Mouse (Mus musculus) intestine, embryonic 14.5 days (tissue): Measurements from ENCODE around the gene Cdc42bpa. TPM values are rescaled to one million over a fixed set of nuclear protein-coding genes. Genes with fewer than 3 reads are reported as not detected.

Experiments used
- ATAC-seq: fragments of 200-750 bp; cut with Nextera tagmentation; replicated peaks from 2 replicates; pipeline ENCODE4 v1.8.0; 2017; ENCODE audit warnings: low read depth, moderate number of reproducible peaks, moderate TSS enrichment, moderate library complexity; ENCODE audit not compliant: low FRiP score, low TSS enrichment
- DNase-seq: peaks from one replicate; pipeline ENCODE4 v3.0.0-alpha.2; 2018; ENCODE audit warnings: low spot score
- H3K27ac ChIP-seq: fragments of 300-500 bp; sonication (generic); 2 replicates; pipeline ENCODE4 v1.5.1; 2014; ENCODE audit warnings: low read depth, mild to moderate bottlenecking, control low read depth
- H3K27me3 ChIP-seq: fragments of 300-500 bp; sonication (generic); replicated peaks from 2 replicates; pipeline ENCODE4 v1.6.1; 2014; ENCODE audit warnings: low read length, control low read depth; ENCODE audit not compliant: control insufficient read depth, insufficient read depth
- H3K36me3 ChIP-seq: fragments of 300-500 bp; sonication (generic); 2 replicates; pipeline ENCODE4 v1.6.1; 2014; ENCODE audit warnings: low read length, control low read depth; ENCODE audit not compliant: control insufficient read depth, insufficient read depth
- H3K4me1 ChIP-seq: fragments of 300-500 bp; sonication (generic); replicated peaks from 2 replicates; pipeline ENCODE4 v1.6.1; 2014; ENCODE audit warnings: low read length, control low read depth, mixed read lengths; ENCODE audit not compliant: control insufficient read depth, insufficient read depth
- H3K4me2 ChIP-seq: fragments of 300-500 bp; sonication (generic); 2 replicates; pipeline ENCODE4 v1.6.1; 2014; ENCODE audit warnings: low read length
- H3K4me3 ChIP-seq: fragments of 300-500 bp; sonication (generic); 2 replicates; pipeline ENCODE4 v1.5.1; 2014; ENCODE audit warnings: low read depth, low read length, control low read depth, mixed read lengths
- H3K9ac ChIP-seq: fragments of 300-500 bp; sonication (generic); 2 replicates; pipeline ENCODE4 v1.6.1; 2014; ENCODE audit warnings: mild to moderate bottlenecking, low read length
- H3K9me3 ChIP-seq: fragments of 300-500 bp; sonication (generic); 2 replicates; pipeline ENCODE4 v1.6.1; 2016; ENCODE audit warnings: low read length, control low read depth; ENCODE audit not compliant: control insufficient read depth
- WGBS: fragments of 180-500 bp; shearing (Covaris S2); extraction: QIAGEN DNeasy Blood & Tissue Kit; methylation state at CpG from one replicate; pipeline ENCODE4 v1.1.7; 2014; 5-methylcytosine and 5-hydroxymethylcytosine counted together
- polyA plus RNA-seq: library from polyadenylated mRNA; unstranded; fragments of >200 nt; fragmentation: Nextera tagmentation; extraction: Ambion mirVana; gene quantifications from 2 replicates; pipeline ENCODE4 v1.2.1, GENCODE M21; 2014

Gene Cdc42bpa
- polyA plus RNA-seq, 1 experiment from 2014 or later: 14.1 TPM

DNA sequence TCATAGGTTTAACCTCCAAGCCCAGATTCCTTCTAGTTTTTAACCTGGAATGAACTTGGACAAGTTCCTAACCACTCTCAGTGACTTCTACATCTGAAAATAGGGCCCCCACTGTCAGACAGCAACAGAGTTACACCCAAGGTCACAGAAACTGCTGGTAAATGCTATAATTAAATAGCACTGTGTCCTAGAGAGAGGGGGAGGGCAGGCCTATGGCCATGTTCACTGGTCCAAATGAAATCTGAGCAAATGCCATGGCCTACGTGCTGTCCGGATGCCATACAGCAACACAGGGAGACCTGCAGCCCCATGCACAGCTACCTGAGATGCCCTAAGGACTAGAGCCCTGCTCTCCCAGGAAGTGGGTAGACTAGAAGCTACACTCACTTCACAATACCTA lies 219.6 kb downstream of the Cdc42bpa start:
- 0 out of 2 replicates have a peak, but pooled peaks cover 3% of the 10 kb centered on the region for H3K4me1 ChIP-seq
- 93% methylated on average over 2 of the region's 2 CpGs for WGBS
- no peaks in the 10 kb centered on the region for H3K27me3 ChIP-seq
- ATAC-seq (no peak), DNase-seq (no peak)
- H3K27ac ChIP-seq: no peak overlapping the region
- H3K9ac ChIP-seq: no peak overlapping the region
- no peak overlapping the region for H3K4me2 ChIP-seq
- no peaks in the 10 kb centered on the region for H3K36me3 ChIP-seq
- H3K4me3 ChIP-seq: no peak overlapping the region
- no peaks in the 10 kb centered on the region for H3K9me3 ChIP-seq

DNA sequence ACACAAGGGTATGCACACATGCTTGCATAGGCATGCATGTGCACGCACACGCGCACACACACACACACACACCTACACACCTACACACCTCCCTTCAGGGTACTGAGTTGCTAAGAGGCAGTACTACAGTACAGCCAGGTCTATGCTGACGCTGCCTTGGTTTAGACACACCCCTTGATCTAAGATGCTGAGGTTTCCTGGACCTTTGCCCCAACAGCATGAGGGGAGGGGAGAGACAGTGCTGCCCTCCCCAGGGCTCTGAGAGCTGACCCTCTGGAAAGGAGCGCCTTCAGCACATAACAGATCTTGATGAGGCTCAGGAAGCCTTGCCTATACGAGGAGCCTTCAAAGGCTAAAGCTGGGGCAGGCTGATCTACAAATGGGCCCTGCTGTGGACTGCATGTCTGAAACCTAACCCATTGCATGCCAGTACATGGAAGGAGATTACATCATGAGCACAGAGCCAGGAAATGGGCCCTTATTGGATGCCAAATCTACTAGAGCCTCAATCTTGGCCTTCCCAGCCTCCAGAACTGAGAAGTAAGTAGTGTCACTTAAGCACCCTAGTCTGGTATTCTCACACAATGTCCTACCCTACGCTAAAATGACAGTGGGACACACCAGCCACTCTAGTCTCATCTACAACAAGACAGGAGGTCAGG lies 221.2 kb downstream of the Cdc42bpa start:
- H3K9ac ChIP-seq: no peak overlapping the region
- H3K36me3 ChIP-seq: no peaks in the 10 kb centered on the region
- H3K9me3 ChIP-seq: no peaks in the 10 kb centered on the region
- whole genome bisulfite sequencing: 83% methylated on average over 7 of the region's 7 CpGs
- DNase-seq (no peak), ATAC-seq (no peak)
- H3K27me3 ChIP-seq: no peaks in the 10 kb centered on the region
- H3K27ac ChIP-seq: no peak overlapping the region
- no peak overlapping the region for H3K4me2 ChIP-seq
- no peak overlapping the region for H3K4me3 ChIP-seq
- 0 out of 2 replicates have a peak, but pooled peaks cover 7% of the 10 kb centered on the region for H3K4me1 ChIP-seq

DNA sequence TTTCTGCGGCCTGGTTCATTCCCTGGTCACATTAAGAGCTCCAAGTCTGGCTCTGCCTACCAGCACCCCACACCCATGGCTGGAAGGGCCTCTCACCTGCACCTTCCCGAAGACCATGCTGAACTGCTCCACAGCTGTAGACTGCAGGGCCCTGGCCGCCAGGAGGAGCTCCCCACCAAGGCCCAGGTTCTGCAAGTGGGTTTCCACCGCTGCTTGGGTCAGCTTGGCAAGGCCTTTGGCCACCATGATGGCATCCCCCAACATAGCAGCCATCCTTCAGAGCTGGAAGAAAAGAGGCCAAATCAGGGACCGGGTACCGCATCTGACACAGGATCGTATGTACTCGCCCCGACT lies 221.7 kb downstream of the Cdc42bpa start:
- Histone ChIP-seq H3K4me1 (0 out of 2 replicates have a peak, but pooled peaks cover 7% of the 10 kb centered on the region), H3K4me2 (no peak overlapping the region), H3K9me3 (no peaks in the 10 kb centered on the region), H3K27me3 (no peaks in the 10 kb centered on the region), H3K9ac (no peak overlapping the region), H3K4me3 (no peak overlapping the region), H3K27ac (no peak overlapping the region), H3K36me3 (no peaks in the 10 kb centered on the region)
- no peak for DNase-seq
- 84% methylated on average over 9 of the region's 9 CpGs for WGBS
- no peak for ATAC-seq

DNA sequence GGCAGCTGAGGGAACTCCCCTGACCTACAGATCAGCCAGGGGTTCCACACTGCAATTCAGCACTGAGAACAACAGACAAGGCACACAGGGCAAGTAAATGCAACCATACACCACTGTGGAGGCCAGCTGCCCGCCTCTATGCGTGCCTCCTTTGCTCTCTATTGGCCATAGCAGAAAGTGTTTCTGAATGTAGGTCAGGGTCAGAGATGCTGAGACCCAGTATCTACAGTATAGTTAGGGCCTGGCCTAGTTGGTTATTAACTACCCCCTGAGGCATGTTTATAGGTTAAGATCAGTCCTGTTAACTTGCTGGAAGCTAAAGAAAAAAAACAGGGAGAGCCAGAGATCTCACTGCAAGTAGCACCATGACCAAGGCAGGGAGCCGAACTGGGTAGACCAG lies 222.5 kb downstream of the Cdc42bpa start:
- Histone ChIP-seq H3K9ac (no peak overlapping the region), H3K4me2 (no peak overlapping the region), H3K4me1 (0 out of 2 replicates have a peak, but pooled peaks cover 7% of the 10 kb centered on the region), H3K27me3 (no peaks in the 10 kb centered on the region), H3K9me3 (no peaks in the 10 kb centered on the region), H3K27ac (no peak overlapping the region), H3K4me3 (no peak overlapping the region), H3K36me3 (no peaks in the 10 kb centered on the region)
- ATAC-seq (no peak), DNase-seq (no peak)
- 81% methylated on average over 3 of the region's 3 CpGs for WGBS

DNA sequence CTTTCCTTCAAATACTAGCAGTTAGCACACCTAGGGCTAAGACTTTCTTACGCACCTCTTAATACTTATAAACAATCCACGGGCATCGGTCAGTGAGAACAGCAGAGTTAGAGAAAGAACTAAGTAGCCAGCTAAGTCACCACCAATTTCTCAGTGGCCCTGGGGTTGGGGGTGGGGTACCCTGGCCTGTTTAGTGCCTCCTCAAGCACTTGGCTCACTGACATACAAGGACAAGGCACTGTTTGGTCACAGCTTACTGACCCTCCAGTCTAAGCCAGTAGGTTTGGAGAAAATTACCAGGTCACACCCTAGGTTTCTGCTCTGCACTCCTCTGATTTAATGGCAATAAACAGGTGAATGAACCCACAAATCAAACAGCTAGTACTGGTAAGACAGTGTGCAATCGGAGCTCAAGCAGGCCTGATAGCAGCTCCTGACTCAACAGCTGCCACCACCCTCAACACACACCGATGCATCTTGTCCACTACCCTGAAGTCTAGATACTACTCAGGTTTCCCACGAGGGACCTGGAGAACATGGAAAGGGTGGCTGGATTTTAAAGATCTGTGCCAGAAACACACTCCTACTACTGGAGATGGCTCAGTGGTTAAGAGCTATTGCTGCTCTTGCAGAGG lies 223.4 kb downstream of the Cdc42bpa start:
- Histone ChIP-seq H3K27me3 (no peaks in the 10 kb centered on the region), H3K27ac (no peak overlapping the region), H3K4me2 (no peak overlapping the region), H3K9me3 (no peaks in the 10 kb centered on the region), H3K9ac (no peak overlapping the region), H3K4me3 (no peak overlapping the region), H3K36me3 (no peaks in the 10 kb centered on the region), H3K4me1 (0 out of 2 replicates have a peak, but pooled peaks cover 7% of the 10 kb centered on the region)
- 79% methylated on average over 6 of the region's 6 CpGs for WGBS
- DNase-seq (no peak), ATAC-seq (no peak)

DNA sequence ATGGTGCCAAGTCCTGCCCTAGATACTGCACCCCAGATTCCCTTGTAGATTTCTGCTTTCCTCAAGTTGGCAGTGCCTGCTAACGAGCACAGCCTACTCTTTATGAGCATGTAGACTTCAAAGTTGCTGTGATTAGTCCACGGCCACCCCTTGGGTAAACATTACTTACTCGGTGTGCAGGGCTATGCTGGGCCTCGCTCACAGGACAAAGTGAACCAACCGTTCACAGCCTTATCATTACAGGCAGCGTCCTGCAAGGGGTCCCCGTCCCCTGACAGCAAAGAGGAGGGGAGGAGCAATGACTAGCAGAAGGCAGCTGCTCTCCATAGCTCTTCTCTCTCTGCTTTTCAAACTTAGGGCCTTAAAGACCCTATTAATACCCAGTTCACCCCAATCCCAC lies 224.5 kb downstream of the Cdc42bpa start:
- 49% methylated on average over 7 of the region's 7 CpGs for WGBS
- Histone ChIP-seq H3K27ac (no peak overlapping the region; the same call in 1 of the 2 replicates), H3K27me3 (no peaks in the 10 kb centered on the region), H3K4me1 (0 out of 2 replicates have a peak, but pooled peaks cover 7% of the 10 kb centered on the region), H3K4me2 (no peak overlapping the region), H3K9ac (no peak overlapping the region), H3K9me3 (no peaks in the 10 kb centered on the region), H3K4me3 (no peak overlapping the region), H3K36me3 (no peaks in the 10 kb centered on the region)
- DNase-seq (no peak), ATAC-seq (peak; percentile 81)

DNA sequence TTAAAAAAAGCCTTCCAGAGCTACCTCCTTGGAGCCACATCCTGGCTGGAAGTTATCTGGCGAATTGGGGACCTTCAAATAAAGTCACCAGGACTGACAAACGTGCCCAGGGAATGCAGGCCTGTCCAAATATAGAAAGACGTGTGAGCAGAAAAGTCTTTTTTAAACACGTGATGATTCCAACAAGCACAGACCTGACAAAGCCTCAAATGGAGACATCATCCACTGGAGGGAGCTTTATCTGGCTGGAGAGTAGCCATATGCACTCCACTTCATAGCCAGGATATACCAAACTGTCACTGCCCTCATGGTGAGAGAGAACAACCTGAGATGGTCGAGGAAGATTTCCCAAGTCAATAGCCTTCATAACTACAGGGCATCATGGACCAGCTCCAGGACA lies 225.6 kb downstream of the Cdc42bpa start:
- Histone ChIP-seq H3K9ac (no peak overlapping the region), H3K36me3 (no peaks in the 10 kb centered on the region), H3K4me1 (0 out of 2 replicates have a peak, but pooled peaks cover 7% of the 10 kb centered on the region), H3K27ac (no peak overlapping the region), H3K4me2 (no peak overlapping the region), H3K9me3 (no peaks in the 10 kb centered on the region), H3K4me3 (no peak overlapping the region), H3K27me3 (no peaks in the 10 kb centered on the region)
- DNase-seq (no peak), ATAC-seq (no peak)
- WGBS: 64% methylated on average over 5 of the region's 5 CpGs

DNA sequence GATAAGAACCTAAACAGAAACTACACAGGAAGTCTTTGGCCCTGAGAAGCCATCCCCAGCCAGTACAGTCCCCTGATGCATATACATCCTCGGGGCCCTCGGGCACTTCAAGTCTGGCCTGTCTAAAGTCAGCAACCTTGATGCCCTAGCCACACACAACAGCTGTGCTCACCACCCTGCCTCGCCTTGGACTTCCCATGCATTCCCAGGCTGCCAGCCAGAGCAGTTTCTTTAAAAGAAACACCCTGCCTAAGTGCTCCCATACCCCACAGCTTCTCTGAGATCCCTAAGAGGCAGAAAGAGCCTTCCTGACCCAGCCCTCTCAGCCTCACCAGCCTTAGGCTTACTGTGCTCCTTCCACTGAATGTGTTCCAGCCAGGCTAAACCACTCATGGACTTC lies 226.1 kb downstream of the Cdc42bpa start:
- 73% methylated on average over 3 of the region's 3 CpGs for WGBS
- no peak overlapping the region for H3K9ac ChIP-seq
- H3K9me3 ChIP-seq: no peaks in the 10 kb centered on the region
- no peaks in the 10 kb centered on the region for H3K27me3 ChIP-seq
- DNase-seq (no peak), ATAC-seq (no peak)
- no peaks in the 10 kb centered on the region for H3K36me3 ChIP-seq
- 0 out of 2 replicates have a peak, but pooled peaks cover 7% of the 10 kb centered on the region for H3K4me1 ChIP-seq
- H3K4me2 ChIP-seq: no peak overlapping the region
- no peak overlapping the region for H3K27ac ChIP-seq
- no peak overlapping the region for H3K4me3 ChIP-seq

DNA sequence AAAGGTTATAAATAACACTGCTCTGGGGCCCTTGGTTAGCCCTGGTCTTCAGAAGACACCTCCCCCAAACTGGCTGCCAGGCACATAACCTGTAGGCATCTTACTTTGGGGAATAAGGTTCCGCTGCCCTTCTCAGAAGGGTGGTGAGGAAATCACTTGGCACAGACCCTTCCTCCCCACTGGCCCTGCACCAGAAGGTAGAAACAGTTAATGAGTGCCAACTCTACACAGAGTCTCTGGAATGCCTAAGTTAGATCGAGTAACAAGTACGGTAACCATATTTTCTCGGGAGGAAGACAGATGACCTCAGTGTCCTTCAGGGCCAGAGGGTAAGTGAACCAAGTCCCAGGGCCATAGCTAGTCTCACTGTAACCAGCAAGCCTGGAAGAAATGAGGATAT lies 228.7 kb downstream of the Cdc42bpa start:
- Histone ChIP-seq H3K27me3 (no peaks in the 10 kb centered on the region), H3K9ac (no peak overlapping the region), H3K27ac (no peak overlapping the region), H3K9me3 (no peaks in the 10 kb centered on the region), H3K4me3 (no peak overlapping the region), H3K36me3 (no peaks in the 10 kb centered on the region), H3K4me1 (0 out of 2 replicates have a peak, but pooled peaks cover 3% of the 10 kb centered on the region), H3K4me2 (no peak overlapping the region)
- WGBS: 90% methylated on average over 4 of the region's 4 CpGs
- ATAC-seq (no peak), DNase-seq (no peak)
